Mouse (Mus musculus): ENCODE results near the gene Ankrd52. TPM values are rescaled to one million over a fixed set of nuclear protein-coding genes. Genes with fewer than 3 reads are reported as not detected.

Gene Ankrd52
- polyA plus RNA-seq, 1 experiment from 2014 or later, result 8.4 TPM

DNA sequence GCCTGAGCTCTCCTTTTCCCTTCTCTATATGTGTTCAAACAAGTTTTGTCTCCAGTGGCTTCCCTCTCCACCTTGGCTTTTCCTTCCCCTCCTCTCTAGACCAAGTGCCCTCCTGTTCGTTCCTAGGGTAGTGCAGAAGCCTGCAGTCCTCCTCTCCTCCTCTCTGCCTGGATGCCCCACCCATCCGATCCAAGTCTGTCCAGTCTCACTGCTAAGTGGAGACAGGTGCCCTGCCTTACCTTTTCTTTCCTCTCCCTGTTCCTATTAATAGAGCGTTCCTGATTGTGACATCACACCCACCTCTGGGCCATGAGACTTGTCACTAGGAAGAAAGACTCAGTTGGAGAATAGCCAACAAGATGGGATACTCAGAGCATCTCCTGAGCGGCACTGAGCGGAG lies 37.9 kb downstream of the Ankrd52 start:
- H3K36me3 ChIP-seq (ENCODE audit: control insufficient read depth, insufficient read depth, low read length), result peaks cover 14% of the 10 kb centered on the region

DNA sequence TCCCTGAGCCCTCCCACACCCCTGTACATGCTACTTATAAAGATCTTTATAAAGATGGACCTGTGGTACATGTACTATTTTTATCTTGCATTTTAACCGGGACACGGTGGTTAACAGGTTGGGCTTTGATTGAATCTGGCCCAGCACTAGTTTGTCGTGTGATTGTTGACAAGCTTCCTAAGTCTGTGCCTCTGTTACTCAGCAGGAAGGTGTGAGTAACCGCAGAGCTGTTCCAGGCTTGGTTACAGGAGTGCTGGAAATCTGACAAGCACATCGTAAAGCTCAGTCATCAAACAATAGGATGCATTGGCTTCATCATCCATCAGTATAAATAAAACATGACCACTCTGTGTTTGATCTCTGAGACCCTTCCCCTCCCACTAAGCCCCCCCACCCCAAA lies 45.5 kb downstream of the Ankrd52 start:
- WGBS, result 71% methylated on average over 5 of the region's 5 CpGs
- Histone ChIP-seq H3K27me3 (ENCODE audit: control insufficient read depth, insufficient read depth, low read depth, low read length) (no peaks in the 10 kb centered on the region), H3K4me1 (replicated peaks; ENCODE audit: control insufficient read depth, insufficient read depth, low read length) (no peaks in the 10 kb centered on the region), H3K4me3 (ENCODE audit: low read length) (no peak overlapping the region), H3K9ac (ENCODE audit: low read length) (no peak overlapping the region), H3K4me2 (ENCODE audit: low read depth, low read length) (no peak overlapping the region), H3K36me3 (ENCODE audit: control insufficient read depth, insufficient read depth, low read length) (peaks cover 26% of the 10 kb centered on the region), H3K27ac (ENCODE audit: low read length) (no peak overlapping the region), H3K9me3 (ENCODE audit: control insufficient read depth, low read length) (no peaks in the 10 kb centered on the region)
- no peak for ATAC-seq (ENCODE audit: low read depth)

More for the DNA sequence above, 37.9 kb downstream of the Ankrd52 start:
- 85% methylated on average over 5 of the region's 5 CpGs for WGBS
- no peak overlapping the region for H3K4me2 ChIP-seq (ENCODE audit: low read depth, low read length)
- H3K9ac ChIP-seq (ENCODE audit: low read length), result no peak overlapping the region
- no peak overlapping the region for H3K4me3 ChIP-seq (ENCODE audit: low read length)
- no peaks in the 10 kb centered on the region for H3K9me3 ChIP-seq (ENCODE audit: control insufficient read depth, low read length)
- H3K4me1 ChIP-seq (replicated peaks; ENCODE audit: control insufficient read depth, insufficient read depth, low read length), result peaks cover 21% of the 10 kb centered on the region
- no peak for ATAC-seq (ENCODE audit: low read depth)
- no peak overlapping the region for H3K27ac ChIP-seq (ENCODE audit: low read length)
- no peaks in the 10 kb centered on the region for H3K27me3 ChIP-seq (ENCODE audit: control insufficient read depth, insufficient read depth, low read depth, low read length)

DNA sequence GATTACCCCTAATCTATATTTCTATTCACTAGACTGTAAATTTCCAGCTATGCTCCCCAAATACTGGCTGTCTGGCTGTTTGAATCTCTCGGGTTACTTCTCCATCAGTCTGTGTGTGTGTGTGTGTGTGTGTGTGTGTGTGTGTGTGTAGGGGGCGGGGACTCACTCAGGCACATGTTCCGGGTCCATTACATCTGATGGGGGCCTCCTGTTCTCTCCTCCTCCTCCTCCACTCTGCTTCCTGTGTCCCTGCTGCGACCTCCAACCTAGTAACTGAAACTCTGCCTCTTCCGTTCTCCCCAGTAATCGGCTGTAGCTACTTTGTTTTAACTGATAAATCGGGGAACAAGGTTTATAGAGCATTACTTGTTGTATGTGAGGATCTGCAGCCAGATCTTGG lies 47.7 kb downstream of the Ankrd52 start:
- Histone ChIP-seq H3K4me3 (ENCODE audit: low read length) (no peak overlapping the region), H3K27me3 (ENCODE audit: control insufficient read depth, insufficient read depth, low read depth, low read length) (no peaks in the 10 kb centered on the region), H3K36me3 (ENCODE audit: control insufficient read depth, insufficient read depth, low read length) (peaks cover 34% of the 10 kb centered on the region), H3K9ac (ENCODE audit: low read length) (no peak overlapping the region), H3K27ac (ENCODE audit: low read length) (no peak overlapping the region), H3K4me1 (replicated peaks; ENCODE audit: control insufficient read depth, insufficient read depth, low read length) (no peaks in the 10 kb centered on the region), H3K4me2 (ENCODE audit: low read depth, low read length) (no peak overlapping the region), H3K9me3 (ENCODE audit: control insufficient read depth, low read length) (no peaks in the 10 kb centered on the region)
- ATAC-seq (ENCODE audit: low read depth), result no peak
- 38% methylated on average over 7 of the region's 7 CpGs for WGBS

DNA sequence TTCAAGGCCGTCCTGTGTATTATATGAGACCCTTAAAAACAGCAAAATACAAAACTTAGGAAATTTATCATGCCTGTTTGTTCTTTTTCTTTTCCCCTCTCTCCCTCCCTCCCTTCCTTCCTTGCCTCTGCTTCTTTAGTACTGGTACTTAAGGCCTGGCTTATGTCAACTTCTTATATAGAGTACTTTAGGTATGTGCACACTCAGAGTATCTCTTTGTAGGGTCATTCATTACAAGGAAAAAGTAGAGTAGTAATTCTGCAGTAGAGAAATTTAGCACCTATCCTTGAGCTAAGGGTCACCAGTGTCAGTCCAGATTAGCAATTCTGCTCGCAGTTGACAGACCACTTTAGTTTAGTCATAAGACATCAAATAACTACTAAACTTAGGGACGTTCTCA lies 48.3 kb downstream of the Ankrd52 start:
- H3K4me2 ChIP-seq (ENCODE audit: low read depth, low read length), result no peak overlapping the region
- H3K4me3 ChIP-seq (ENCODE audit: low read length), result no peak overlapping the region
- H3K27ac ChIP-seq (ENCODE audit: low read length), result 0 out of 2 replicates have a peak overlapping the region, but pooled peaks have one; percentile 30
- ATAC-seq (ENCODE audit: low read depth), result peak; percentile 59
- H3K4me1 ChIP-seq (replicated peaks; ENCODE audit: control insufficient read depth, insufficient read depth, low read length), result no peaks in the 10 kb centered on the region
- no peak overlapping the region for H3K9ac ChIP-seq (ENCODE audit: low read length)
- H3K9me3 ChIP-seq (ENCODE audit: control insufficient read depth, low read length), result no peaks in the 10 kb centered on the region
- H3K27me3 ChIP-seq (ENCODE audit: control insufficient read depth, insufficient read depth, low read depth, low read length), result no peaks in the 10 kb centered on the region
- 61% methylated on average over 3 of the region's 3 CpGs for WGBS
- peaks cover 34% of the 10 kb centered on the region for H3K36me3 ChIP-seq (ENCODE audit: control insufficient read depth, insufficient read depth, low read length)

DNA sequence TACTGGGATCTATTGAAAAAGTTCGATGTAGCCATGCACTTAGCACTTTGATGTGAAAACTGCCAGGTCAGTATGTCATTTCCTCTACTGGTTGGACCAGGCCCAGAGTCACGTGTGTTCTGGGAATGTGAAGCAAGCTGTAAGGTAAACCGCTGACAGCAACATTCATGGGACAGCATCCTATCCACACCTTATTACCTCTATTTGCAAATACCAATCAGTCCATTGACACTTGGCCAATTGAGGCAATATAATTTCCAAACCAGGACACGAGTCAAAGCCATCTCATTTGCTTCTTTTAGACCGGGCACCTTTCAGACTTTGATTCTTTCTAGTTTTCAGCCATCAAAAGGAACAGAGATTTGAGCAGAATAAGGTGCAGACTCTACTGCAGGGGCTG lies 52.1 kb downstream of the Ankrd52 start:
- Histone ChIP-seq H3K4me3 (ENCODE audit: low read length) (no peak overlapping the region), H3K36me3 (ENCODE audit: control insufficient read depth, insufficient read depth, low read length) (peaks cover 18% of the 10 kb centered on the region), H3K9me3 (ENCODE audit: control insufficient read depth, low read length) (no peaks in the 10 kb centered on the region), H3K4me1 (replicated peaks; ENCODE audit: control insufficient read depth, insufficient read depth, low read length) (no peaks in the 10 kb centered on the region), H3K4me2 (ENCODE audit: low read depth, low read length) (no peak overlapping the region), H3K27me3 (ENCODE audit: control insufficient read depth, insufficient read depth, low read depth, low read length) (no peaks in the 10 kb centered on the region), H3K9ac (ENCODE audit: low read length) (no peak overlapping the region), H3K27ac (ENCODE audit: low read length) (no peak overlapping the region)
- WGBS, result 84% methylated on average over 5 of the region's 5 CpGs
- ATAC-seq (ENCODE audit: low read depth), result no peak

DNA sequence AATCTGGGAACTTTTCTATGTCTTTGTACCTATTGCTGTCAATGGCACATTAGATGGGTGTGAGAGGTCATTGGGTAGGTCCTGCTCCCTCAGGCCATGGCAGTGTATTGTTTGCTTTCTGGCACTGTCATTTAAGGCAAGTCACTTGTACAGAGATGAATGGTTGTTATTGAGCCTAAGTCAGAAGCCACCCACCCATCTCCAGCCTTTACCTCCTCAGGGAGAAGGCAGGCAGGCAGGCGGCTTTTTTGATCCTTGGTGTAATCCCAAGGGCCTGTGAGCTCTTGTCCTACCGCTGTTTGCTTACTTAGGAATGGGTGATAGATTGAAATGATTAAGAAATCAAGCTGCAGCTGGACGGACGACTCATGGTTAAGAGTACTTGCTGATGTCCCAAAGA lies 52.5 kb downstream of the Ankrd52 start:
- Histone ChIP-seq H3K36me3 (ENCODE audit: control insufficient read depth, insufficient read depth, low read length) (peaks cover 18% of the 10 kb centered on the region), H3K9ac (ENCODE audit: low read length) (no peak overlapping the region), H3K9me3 (ENCODE audit: control insufficient read depth, low read length) (no peaks in the 10 kb centered on the region), H3K4me2 (ENCODE audit: low read depth, low read length) (no peak overlapping the region), H3K27ac (ENCODE audit: low read length) (no peak overlapping the region), H3K4me3 (ENCODE audit: low read length) (no peak overlapping the region), H3K4me1 (replicated peaks; ENCODE audit: control insufficient read depth, insufficient read depth, low read length) (no peaks in the 10 kb centered on the region), H3K27me3 (ENCODE audit: control insufficient read depth, insufficient read depth, low read depth, low read length) (no peaks in the 10 kb centered on the region)
- ATAC-seq (ENCODE audit: low read depth), result no peak
- 70% methylated on average over 4 of the region's 4 CpGs for WGBS

DNA sequence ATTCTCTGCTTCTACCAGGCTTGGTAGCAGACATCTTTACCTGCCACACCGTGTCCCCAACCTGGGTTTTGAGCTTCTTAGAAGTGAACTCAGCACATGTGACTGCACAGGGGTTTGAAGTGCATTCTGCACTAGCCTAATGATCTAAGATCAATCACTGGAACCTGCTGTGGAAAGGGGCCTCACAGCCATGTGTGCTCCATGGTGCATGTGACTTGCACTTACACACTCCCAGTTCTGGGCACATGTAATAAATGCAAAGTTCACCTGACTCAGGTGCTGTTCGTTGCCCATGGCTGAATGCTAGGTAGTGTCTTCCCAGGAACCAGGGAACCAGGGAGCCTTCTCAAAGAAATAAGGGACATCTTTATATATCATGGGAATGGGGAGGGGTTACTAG lies 56.5 kb downstream of the Ankrd52 start:
- WGBS, result 92% methylated on average over 2 of the region's 2 CpGs
- Histone ChIP-seq H3K36me3 (ENCODE audit: control insufficient read depth, insufficient read depth, low read length) (peaks cover 29% of the 10 kb centered on the region), H3K27ac (ENCODE audit: low read length) (no peak overlapping the region), H3K4me2 (ENCODE audit: low read depth, low read length) (no peak overlapping the region), H3K4me3 (ENCODE audit: low read length) (no peak overlapping the region), H3K27me3 (ENCODE audit: control insufficient read depth, insufficient read depth, low read depth, low read length) (no peaks in the 10 kb centered on the region), H3K9me3 (ENCODE audit: control insufficient read depth, low read length) (no peaks in the 10 kb centered on the region), H3K9ac (ENCODE audit: low read length) (no peak overlapping the region), H3K4me1 (replicated peaks; ENCODE audit: control insufficient read depth, insufficient read depth, low read length) (no peaks in the 10 kb centered on the region; the same call in 1 of the 2 replicates)
- no peak for ATAC-seq (ENCODE audit: low read depth)

DNA sequence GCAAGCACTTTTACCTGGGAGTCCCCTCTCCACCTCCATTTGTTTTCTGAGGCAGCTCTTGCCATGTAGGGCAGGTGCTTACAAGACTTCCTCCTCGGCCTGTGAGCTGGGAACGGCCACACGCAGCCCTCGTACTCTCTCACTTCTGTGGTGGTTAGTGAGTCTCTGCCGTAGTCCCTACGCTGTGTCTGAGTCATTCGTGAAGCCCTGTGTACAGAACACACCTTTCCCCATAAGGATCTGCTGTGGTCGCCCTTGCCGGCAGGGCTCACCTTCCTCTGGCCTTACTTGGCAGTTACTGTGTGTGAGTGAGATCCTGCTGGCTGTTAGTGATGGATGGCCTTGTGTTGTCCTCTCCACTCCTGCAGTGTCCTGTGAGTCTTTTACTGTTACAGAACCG lies 57.8 kb downstream of the Ankrd52 start:
- H3K9me3 ChIP-seq (ENCODE audit: control insufficient read depth, low read length), result no peaks in the 10 kb centered on the region
- no peak for ATAC-seq (ENCODE audit: low read depth)
- no peaks in the 10 kb centered on the region; the same call in 1 of the 2 replicates for H3K4me1 ChIP-seq (replicated peaks; ENCODE audit: control insufficient read depth, insufficient read depth, low read length)
- no peak overlapping the region for H3K9ac ChIP-seq (ENCODE audit: low read length)
- H3K27me3 ChIP-seq (ENCODE audit: control insufficient read depth, insufficient read depth, low read depth, low read length), result no peaks in the 10 kb centered on the region
- peaks cover 33% of the 10 kb centered on the region for H3K36me3 ChIP-seq (ENCODE audit: control insufficient read depth, insufficient read depth, low read length)
- WGBS, result 74% methylated on average over 10 of the region's 10 CpGs
- H3K27ac ChIP-seq (ENCODE audit: low read length), result no peak overlapping the region
- H3K4me2 ChIP-seq (ENCODE audit: low read depth, low read length), result no peak overlapping the region
- no peak overlapping the region for H3K4me3 ChIP-seq (ENCODE audit: low read length)

DNA sequence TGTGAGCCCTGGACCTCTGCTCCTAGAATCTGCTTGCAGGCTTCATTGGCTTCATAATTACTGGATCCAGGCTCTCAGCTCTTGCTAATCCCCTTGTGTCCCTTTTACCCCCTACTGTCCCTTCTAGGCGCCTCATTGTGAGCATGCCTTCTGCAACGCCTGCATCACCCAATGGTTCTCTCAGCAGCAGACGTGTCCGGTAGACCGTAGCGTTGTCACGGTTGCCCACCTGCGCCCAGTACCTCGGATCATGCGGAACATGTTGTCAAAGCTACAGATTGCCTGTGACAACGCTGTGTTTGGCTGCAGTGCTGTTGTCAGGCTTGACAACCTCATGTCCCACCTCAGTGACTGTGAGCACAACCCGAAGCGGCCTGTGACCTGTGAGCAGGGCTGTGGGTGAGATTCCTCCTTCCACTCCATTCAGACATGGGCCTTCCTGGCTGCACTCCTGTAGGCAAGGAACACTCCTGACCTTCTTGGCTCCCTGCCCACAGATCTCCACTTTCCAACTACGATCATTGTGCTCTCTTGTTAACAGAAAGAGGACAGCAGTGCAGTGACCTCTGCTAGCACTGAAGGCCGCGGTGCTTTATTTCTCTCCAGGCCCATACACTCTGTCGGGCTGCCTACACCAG lies 58.4 kb downstream of the Ankrd52 start:
- Histone ChIP-seq H3K27ac (ENCODE audit: low read length) (no peak overlapping the region), H3K4me1 (replicated peaks; ENCODE audit: control insufficient read depth, insufficient read depth, low read length) (no peaks in the 10 kb centered on the region; the same call in 1 of the 2 replicates), H3K9me3 (ENCODE audit: control insufficient read depth, low read length) (no peaks in the 10 kb centered on the region), H3K36me3 (ENCODE audit: control insufficient read depth, insufficient read depth, low read length) (peaks cover 35% of the 10 kb centered on the region), H3K4me2 (ENCODE audit: low read depth, low read length) (no peak overlapping the region), H3K27me3 (ENCODE audit: control insufficient read depth, insufficient read depth, low read depth, low read length) (no peaks in the 10 kb centered on the region), H3K9ac (ENCODE audit: low read length) (no peak overlapping the region), H3K4me3 (ENCODE audit: low read length) (no peak overlapping the region)
- no peak for ATAC-seq (ENCODE audit: low read depth)
- 79% methylated on average over 17 of the region's 17 CpGs for WGBS

DNA sequence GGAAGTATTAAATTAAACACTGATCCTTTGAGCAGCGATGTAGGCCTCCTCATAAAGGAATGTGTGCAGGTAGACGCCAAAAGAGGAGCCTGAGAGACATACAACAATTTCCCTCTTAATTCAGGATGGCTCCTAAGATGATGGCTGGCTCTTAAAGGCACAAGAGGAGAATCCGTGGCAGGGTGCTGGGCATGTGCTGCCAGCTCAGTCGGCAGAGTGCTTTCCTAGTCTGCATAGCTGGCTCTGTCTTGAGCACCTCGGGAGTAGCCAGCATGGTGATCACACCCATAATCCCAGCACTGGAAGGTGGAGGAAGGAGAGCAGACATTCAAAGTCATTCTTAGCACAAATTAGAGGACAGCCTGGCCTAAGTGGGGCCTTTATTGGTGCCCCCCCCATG lies 59.0 kb downstream of the Ankrd52 start:
- peaks cover 35% of the 10 kb centered on the region for H3K36me3 ChIP-seq (ENCODE audit: control insufficient read depth, insufficient read depth, low read length)
- H3K4me3 ChIP-seq (ENCODE audit: low read length), result no peak overlapping the region
- H3K9me3 ChIP-seq (ENCODE audit: control insufficient read depth, low read length), result no peaks in the 10 kb centered on the region
- no peaks in the 10 kb centered on the region; the same call in 1 of the 2 replicates for H3K4me1 ChIP-seq (replicated peaks; ENCODE audit: control insufficient read depth, insufficient read depth, low read length)
- H3K4me2 ChIP-seq (ENCODE audit: low read depth, low read length), result no peak overlapping the region
- 78% methylated on average over 5 of the region's 5 CpGs for WGBS
- no peak overlapping the region for H3K9ac ChIP-seq (ENCODE audit: low read length)
- H3K27ac ChIP-seq (ENCODE audit: low read length), result no peak overlapping the region
- H3K27me3 ChIP-seq (ENCODE audit: control insufficient read depth, insufficient read depth, low read depth, low read length), result no peaks in the 10 kb centered on the region
- ATAC-seq (ENCODE audit: low read depth), result no peak

Data from lung, embryonic 16.5 days (tissue).